Mouse (Mus musculus): ENCODE results near the gene Upk3a. TPM values are rescaled to one million over a fixed set of nuclear protein-coding genes. Genes with fewer than 3 reads are reported as not detected.
A peak's percentile ranks its signal among the peaks of the same experiment; 100 is the strongest.

Gene Upk3a
- total and polyA plus RNA-seq, 2 experiments from 2014 or later, result 1.1 to 1.4 TPM

- H3K36me3 ChIP-seq (ENCODE audit: insufficient read depth), result peaks cover 3% of the 10 kb centered on the region; the same call in 1 of the 2 replicates
- H3K4me3 ChIP-seq (ENCODE audit: low read depth, low read length), result no peak overlapping the region
- WGBS, result 84% methylated on average over 3 of the region's 3 CpGs
- H3K4me1 ChIP-seq (ENCODE audit: insufficient read depth), result peaks cover 18% of the 10 kb centered on the region
- no peaks in the 10 kb centered on the region for H3K9me3 ChIP-seq (ENCODE audit: low read length)
- H3K4me2 ChIP-seq (ENCODE audit: low read depth), result no peak overlapping the region
- no peak for ATAC-seq
- DNase-seq, result no peak
- no peak overlapping the region for H3K9ac ChIP-seq
- no peaks in the 10 kb centered on the region for H3K27me3 ChIP-seq (ENCODE audit: insufficient read depth, low read length)
- TF ChIP-seq CTCF (IDR thresholded peaks at IDR 0.05; ENCODE audit: low read depth), result no peak
- no peak overlapping the region for H3K27ac ChIP-seq (ENCODE audit: low read depth, low read length)
Measured at GRCm38 (mm10) chr15:84982888-84983287, 34.1 kb upstream of the Upk3a start.

GRCm38 (mm10) chr15:84983721-84984120, 33.2 kb upstream of the Upk3a start:
- ATAC-seq, result no peak
- H3K9me3 ChIP-seq (ENCODE audit: low read length), result no peaks in the 10 kb centered on the region
- no peak for DNase-seq
- no peaks in the 10 kb centered on the region for H3K36me3 ChIP-seq (ENCODE audit: insufficient read depth)
- H3K27ac ChIP-seq (ENCODE audit: low read depth, low read length), result no peak overlapping the region
- no peak overlapping the region for H3K4me3 ChIP-seq (ENCODE audit: low read depth, low read length)
- no peak overlapping the region for H3K4me2 ChIP-seq (ENCODE audit: low read depth)
- no peaks in the 10 kb centered on the region for H3K27me3 ChIP-seq (ENCODE audit: insufficient read depth, low read length)
- TF ChIP-seq CTCF (IDR thresholded peaks at IDR 0.05; ENCODE audit: low read depth), result no peak
- WGBS, result 84% methylated on average over 7 of the region's 7 CpGs
- no peak overlapping the region for H3K9ac ChIP-seq
- peaks cover 20% of the 10 kb centered on the region for H3K4me1 ChIP-seq (ENCODE audit: insufficient read depth)

- Histone ChIP-seq H3K27ac (ENCODE audit: low read depth, low read length) (no peak overlapping the region), H3K9me3 (ENCODE audit: low read length) (no peaks in the 10 kb centered on the region), H3K36me3 (ENCODE audit: insufficient read depth) (no peaks in the 10 kb centered on the region), H3K4me1 (ENCODE audit: insufficient read depth) (peaks cover 30% of the 10 kb centered on the region), H3K4me3 (ENCODE audit: low read depth, low read length) (peak overlapping the region; percentile 87), H3K9ac (no peak overlapping the region), H3K27me3 (ENCODE audit: insufficient read depth, low read length) (no peaks in the 10 kb centered on the region), H3K4me2 (ENCODE audit: low read depth) (peak overlapping the region; percentile 84)
- 80% methylated on average over 12 of the region's 12 CpGs for WGBS
- TF ChIP-seq CTCF (IDR thresholded peaks at IDR 0.05; ENCODE audit: low read depth), result no peak
- ATAC-seq, result no peak
- DNase-seq, result no peak
Measured at GRCm38 (mm10) chr15:84985516-84986160, 31.3 kb upstream of the Upk3a start.

GRCm38 (mm10) chr15:84986171-84987019, 30.5 kb upstream of the Upk3a start:
- DNase-seq (peak; percentile 19), ATAC-seq (no peak)
- H3K4me2 ChIP-seq (ENCODE audit: low read depth), result peak overlapping the region; percentile 84
- peak overlapping the region; percentile 87 for H3K4me3 ChIP-seq (ENCODE audit: low read depth, low read length)
- 64% methylated on average over 4 of the region's 4 CpGs for WGBS
- no peak for TF ChIP-seq CTCF (IDR thresholded peaks at IDR 0.05; ENCODE audit: low read depth)
- H3K27me3 ChIP-seq (ENCODE audit: insufficient read depth, low read length), result no peaks in the 10 kb centered on the region
- peaks cover 30% of the 10 kb centered on the region for H3K4me1 ChIP-seq (ENCODE audit: insufficient read depth)
- peak overlapping the region; percentile 91 for H3K9ac ChIP-seq
- H3K9me3 ChIP-seq (ENCODE audit: low read length), result no peaks in the 10 kb centered on the region
- no peaks in the 10 kb centered on the region for H3K36me3 ChIP-seq (ENCODE audit: insufficient read depth)
- H3K27ac ChIP-seq (ENCODE audit: low read depth, low read length), result 0 out of 2 replicates have a peak overlapping the region, but pooled peaks have one; percentile 88

GRCm38 (mm10) chr15:84987020-84987815, 29.7 kb upstream of the Upk3a start:
- DNase-seq (peak; percentile 62), ATAC-seq (peak; percentile 46)
- Histone ChIP-seq H3K27me3 (ENCODE audit: insufficient read depth, low read length) (no peaks in the 10 kb centered on the region), H3K4me3 (ENCODE audit: low read depth, low read length) (peak overlapping the region; percentile 87), H3K9ac (peak overlapping the region; percentile 91), H3K9me3 (ENCODE audit: low read length) (no peaks in the 10 kb centered on the region), H3K27ac (ENCODE audit: low read depth, low read length) (peak overlapping the region; percentile 88), H3K36me3 (ENCODE audit: insufficient read depth) (no peaks in the 10 kb centered on the region), H3K4me2 (ENCODE audit: low read depth) (peak overlapping the region; percentile 84), H3K4me1 (ENCODE audit: insufficient read depth) (peaks cover 30% of the 10 kb centered on the region)
- under 1% methylated on average over 52 of the region's 53 CpGs for WGBS
- TF ChIP-seq CTCF (IDR thresholded peaks at IDR 0.05; ENCODE audit: low read depth), result no peak; the same call in 1 of the 2 replicates

GRCm38 (mm10) chr15:84987874-84988825, 28.8 kb upstream of the Upk3a start, which contains the start of gene 5031439G07Rik:
TSS of gene 5031439G07Rik (minus strand) at chr15:84988551.
- Histone ChIP-seq H3K4me3 (ENCODE audit: low read depth, low read length) (peak within 1 kb of the TSS; percentile 87), H3K27ac (ENCODE audit: low read depth, low read length) (peak within 1 kb of the TSS; percentile 88), H3K4me1 (ENCODE audit: insufficient read depth) (peaks cover 30% of the 10 kb centered on the region), H3K36me3 (ENCODE audit: insufficient read depth) (no peaks in the 10 kb centered on the region), H3K27me3 (ENCODE audit: insufficient read depth, low read length) (no peaks in the 10 kb centered on the region), H3K4me2 (ENCODE audit: low read depth) (peak within 1 kb of the TSS; percentile 84), H3K9ac (peak within 1 kb of the TSS; percentile 91), H3K9me3 (ENCODE audit: low read length) (no peaks in the 10 kb centered on the region)
- WGBS, result 2% methylated on average over 45 of the region's 59 CpGs
- ATAC-seq (peak; percentile 92), DNase-seq (peak; percentile 93)
- TF ChIP-seq CTCF (IDR thresholded peaks at IDR 0.05; ENCODE audit: low read depth), result no peak
